Mouse (Mus musculus): Measurements from ENCODE around the gene Nt5c1a.
A peak's percentile ranks its signal among the peaks of the same experiment; 100 is the strongest.
"Not testable (repeated sequence)": the region's sequence is repeated elsewhere in the genome, so short reads cannot be mapped to it uniquely, and the experiment has no call there.

Nt5c1a gene

GRCm38 (mm10) chr4:123201186-123202093 is at the start of gene Nt5c1a:
Gene Nt5c1a (plus strand): TSS chr4:123201504.
- DNase-seq (ENCODE audit: low spot score), result peak; percentile 55

GRCm38 (mm10) chr4:123152003-123152402 is 49.3 kb upstream of the Nt5c1a start:
- no peak for DNase-seq (ENCODE audit: low spot score)

DNA sequence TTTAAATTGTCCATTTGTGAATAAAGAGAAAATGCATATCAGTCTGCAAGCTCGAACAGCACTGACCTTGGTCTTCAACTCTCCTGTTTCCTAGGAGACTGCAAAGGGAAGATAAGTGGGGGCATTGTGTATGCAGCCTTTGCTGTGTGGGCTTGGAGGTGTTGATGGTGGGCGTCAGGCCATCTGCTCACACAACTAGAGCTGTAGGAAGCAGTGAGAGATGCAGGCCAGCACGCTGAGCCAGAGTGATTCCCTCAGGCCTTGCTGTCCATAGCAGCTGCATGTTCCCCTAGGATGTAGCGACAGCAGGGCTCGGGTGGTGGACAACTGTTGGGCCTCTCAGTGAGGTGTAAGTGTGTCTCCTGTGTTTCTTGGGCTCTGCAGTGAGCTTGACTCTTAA is 48.3 kb upstream of the Nt5c1a start:
- no peak for DNase-seq (ENCODE audit: low spot score)

DNA sequence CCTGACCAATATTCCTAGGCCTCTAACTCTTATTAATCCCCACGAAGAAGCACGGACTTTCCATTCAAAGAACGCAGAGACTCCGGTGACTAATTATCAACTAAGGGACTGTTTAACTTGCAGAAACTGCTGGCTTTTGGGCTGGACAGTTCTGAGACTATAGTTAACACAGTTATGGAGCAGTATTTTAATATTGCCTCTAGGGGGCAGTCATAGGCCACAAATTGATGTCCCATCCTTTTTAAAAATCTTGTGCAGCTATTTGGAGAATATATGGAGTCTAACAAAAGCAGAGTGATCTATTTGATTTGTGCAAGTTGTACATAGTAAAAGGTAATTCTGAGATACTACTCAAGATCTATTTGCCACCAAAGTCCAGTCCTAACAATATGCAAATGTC is 46.3 kb upstream of the Nt5c1a start:
- peak; percentile 78 for DNase-seq (ENCODE audit: low spot score)

GRCm38 (mm10) chr4:123155427-123155826 is 45.9 kb upstream of the Nt5c1a start:
- no peak for DNase-seq (ENCODE audit: low spot score)

DNA sequence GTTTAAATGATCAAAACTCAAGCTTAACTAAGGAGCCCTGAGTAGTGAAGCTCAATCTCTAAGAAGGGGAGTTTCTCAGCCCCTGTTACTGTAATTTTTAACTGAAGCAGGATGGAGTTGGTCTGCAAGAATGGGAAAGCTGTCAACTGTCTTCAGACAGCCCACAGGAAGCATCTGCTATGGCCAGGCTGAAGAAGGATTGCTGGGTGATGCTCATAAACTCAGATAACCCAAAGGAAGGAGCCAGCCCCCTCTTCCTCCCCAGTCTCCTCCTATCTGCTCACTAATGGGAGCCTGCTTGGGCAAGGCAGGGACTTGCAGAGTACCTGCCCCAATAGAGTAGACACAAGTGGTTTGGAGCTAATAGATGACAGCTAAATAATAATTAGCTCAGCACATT is 45.5 kb upstream of the Nt5c1a start:
- no peak for DNase-seq (ENCODE audit: low spot score)

- DNase-seq (ENCODE audit: low spot score), result no peak
These were observed 40.7 kb upstream of the Nt5c1a start for GRCm38 (mm10) chr4:123160571-123160970.

DNA sequence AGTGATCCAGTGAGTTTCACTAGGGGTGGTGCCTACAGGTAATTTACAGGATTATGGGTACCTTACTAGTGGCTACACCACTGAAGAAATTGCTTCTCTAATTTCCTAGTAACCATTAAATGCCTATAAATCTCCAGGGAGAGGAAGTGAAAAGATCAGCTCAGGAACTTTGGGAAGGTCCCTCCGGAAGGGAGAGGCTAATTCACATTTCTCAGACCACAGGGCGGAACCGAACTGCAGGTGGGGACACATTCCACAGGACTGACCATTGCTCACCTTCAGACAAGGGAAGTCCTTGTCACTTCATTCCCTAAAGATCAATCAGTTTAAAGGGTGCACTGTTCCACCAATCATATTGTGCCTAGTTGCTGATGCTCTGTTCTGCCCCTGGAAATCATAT is 40.1 kb upstream of the Nt5c1a start:
- not testable (repeated sequence) for DNase-seq (ENCODE audit: low spot score)

DNA sequence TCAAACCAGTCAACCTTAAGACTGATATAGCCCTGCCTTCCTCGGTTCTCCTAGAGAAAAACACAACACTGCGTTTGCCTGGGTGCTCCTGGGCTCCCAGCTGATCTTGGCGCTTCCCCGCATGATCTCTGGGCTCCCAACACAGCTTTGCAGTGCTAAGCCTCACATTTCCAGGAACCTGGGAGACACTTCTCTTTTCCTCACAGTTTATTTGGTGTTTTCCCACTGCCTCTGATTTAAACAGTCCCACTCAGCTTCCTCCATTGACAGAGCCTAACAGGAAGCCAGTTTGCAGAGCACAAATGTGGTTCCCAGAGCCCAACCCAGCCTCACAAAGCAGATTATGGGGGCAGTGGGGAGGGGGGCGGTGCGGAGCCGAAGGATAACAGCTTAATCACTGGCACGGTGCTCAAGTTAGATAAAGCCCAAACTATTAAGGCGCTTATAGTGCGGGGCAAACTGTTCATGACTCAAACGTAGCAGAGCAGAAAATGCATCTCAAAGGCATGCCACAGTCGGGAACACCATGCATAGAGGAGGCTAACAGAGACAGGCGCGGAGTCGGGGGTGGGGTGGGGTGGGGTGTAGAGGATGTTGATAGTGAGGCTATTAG is 38.9 kb upstream of the Nt5c1a start:
- peak; percentile 28 for DNase-seq (ENCODE audit: low spot score)

GRCm38 (mm10) chr4:123164157-123164556 is 37.1 kb upstream of the Nt5c1a start:
- DNase-seq (ENCODE audit: low spot score), result no peak

DNA sequence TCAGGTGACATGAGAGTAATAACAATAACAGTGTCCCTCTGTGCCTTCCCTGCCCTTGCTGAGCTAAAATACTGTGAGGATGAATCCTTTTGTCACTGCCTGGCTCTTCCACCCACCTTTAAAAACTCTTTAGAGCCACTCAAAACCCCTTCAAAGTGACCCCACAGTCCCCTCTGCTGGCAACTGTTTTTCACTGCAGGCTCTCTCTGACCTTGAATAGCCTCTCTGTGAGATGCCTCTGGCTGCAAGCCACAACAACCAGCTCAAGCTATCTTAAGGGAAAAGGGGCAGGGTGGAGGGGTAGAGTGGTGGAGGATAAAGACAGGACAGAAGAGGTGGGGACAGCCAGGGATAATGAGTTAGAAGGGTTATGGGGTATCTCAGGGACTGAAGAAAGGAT is 29.5 kb upstream of the Nt5c1a start:
- no peak for DNase-seq (ENCODE audit: low spot score)

GRCm38 (mm10) chr4:123182328-123183238 is 18.7 kb upstream of the Nt5c1a start, which contains the start of gene Hpcal4:
Gene Hpcal4 (plus strand): TSS chr4:123183227.
- peak; percentile 74 for DNase-seq (ENCODE audit: low spot score)

DNA sequence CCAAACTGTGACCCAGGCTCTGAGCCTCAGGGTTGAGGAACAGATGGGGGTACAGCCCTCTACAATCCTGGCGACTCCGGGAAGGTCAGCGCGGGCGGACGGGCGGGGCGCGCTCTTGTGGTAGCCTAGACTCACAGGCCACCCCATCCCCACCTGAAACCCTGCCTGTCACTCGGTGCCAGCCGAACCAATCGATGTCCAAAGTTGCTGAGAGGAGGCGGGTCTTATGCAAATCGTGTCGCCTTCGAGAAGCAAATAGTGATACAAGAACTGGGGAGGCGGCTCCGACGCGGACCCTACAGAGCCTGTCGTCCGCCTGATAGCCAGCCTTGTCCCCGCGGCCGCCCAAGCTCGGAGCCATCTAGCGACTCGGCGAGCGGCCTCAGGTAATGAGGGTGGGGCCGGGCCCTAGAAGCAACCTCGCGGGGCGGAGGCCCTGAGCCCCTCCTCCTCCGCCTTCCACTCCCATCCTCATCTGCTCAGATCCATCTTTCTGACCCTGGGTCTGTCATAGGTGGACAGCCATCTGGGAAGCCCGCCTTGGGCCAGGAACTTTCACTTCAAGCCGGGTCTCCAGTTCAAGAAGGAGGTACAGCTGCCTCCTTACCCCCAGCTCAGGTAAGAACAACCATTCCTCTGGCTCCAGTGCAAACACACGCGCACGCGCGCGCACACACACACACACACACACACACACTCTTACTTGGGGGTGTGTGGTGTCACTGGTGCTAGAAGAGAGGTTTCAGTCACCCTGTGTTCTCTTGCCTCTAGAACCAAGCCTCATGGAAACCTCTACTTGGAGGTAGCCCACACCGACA is 17.9 kb upstream of the Nt5c1a start:
- DNase-seq (ENCODE audit: low spot score), result peak; percentile 93

DNA sequence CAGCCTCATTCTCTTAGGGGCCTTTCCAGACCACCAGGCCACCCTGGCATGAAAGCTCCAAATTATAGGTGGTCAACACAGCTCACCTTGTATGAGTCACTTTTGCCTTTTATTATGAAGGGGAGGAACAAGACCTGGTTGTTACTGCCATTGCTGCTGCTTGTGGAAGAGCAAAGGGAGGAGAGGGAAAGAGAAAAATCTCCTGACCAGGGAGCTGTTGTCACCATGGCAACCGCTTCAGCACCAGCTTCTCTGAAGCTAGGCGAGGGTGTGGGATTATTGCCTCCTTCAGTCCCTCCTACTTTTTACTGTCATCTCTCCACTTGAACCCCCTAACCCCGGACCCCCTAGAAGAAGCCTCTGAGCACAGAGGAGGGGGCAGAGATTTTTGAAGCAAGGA is 16.5 kb upstream of the Nt5c1a start:
- DNase-seq (ENCODE audit: low spot score), result no peak

DNA sequence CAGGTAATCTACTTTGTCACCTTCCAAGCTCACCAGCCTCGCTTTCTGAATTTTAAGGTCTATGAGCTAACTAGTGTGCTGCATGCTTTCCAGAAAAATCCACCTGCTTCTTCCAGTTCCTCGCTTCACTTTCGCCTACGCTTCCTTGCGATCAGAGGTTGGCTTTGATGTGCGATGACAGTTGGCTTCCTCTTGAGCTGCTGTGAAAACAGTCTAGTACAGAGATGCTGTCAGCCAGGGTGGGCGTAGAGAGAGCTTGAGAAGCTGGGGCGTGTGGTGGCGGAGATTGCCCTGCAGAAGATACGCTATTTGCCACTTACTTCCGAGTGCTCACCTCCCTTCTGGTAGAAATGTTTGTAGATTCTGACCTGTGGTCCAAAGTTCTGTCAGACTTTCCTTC is 9.0 kb upstream of the Nt5c1a start:
- no peak for DNase-seq (ENCODE audit: low spot score)

DNA sequence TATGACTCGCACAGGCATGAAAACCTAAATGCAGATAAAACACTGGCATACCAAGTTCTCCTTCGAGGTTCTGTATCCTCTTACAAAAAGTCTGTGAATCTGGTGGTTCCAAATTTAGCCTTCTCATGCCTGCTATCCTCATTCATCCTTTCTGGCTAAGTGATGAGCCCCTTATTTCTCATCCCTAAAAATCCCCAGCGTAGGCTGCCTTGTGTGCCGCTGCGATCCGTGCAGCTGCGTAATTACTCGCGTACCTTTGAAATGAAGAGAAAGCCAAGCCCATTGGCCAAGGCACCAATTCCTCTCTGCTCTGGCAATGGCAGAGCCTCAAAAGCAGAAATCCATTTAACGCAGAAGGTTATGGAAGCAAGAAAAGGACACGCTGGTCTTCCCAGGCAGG is 7.5 kb upstream of the Nt5c1a start:
- no peak for DNase-seq (ENCODE audit: low spot score)

DNA sequence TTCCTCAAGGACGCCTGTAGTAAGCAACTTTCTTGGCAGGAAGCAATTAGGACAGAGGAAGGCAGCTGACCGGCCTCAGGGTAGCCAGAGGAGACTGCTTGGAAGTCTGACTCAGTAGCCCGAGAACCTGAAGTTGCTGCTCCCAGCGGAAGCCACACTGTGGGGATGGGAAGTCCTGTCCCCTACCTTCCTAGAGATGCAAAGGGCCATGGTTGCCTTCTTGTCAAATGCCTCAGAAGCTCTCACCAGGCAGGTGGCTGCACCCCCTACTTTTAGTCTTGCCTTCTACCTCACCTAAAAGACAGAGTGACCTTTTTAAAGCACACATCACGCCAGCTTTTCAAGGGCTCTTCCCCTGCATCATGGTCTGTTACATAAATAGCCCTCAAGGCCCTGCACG is 4.6 kb upstream of the Nt5c1a start:
- DNase-seq (ENCODE audit: low spot score), result no peak

DNA sequence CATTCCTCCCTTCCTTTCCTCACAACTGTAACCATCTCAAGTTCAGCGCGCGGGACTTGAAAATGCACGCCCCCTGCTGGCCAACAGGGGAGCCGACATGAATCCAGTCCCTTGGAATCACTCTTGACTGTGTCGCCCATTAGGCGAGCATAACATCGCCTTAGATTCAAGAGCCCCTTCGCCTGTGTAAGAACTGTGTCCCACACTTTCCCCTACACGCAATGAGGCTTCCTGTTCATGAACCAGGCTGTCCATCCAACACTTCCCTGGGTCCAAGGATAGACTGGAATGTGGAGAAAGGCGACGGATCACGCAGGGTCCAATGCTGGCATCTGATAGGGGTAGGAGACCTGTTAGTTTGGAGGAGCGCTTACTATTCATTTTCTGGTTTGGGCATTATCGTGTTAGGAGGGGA is 526 bp upstream of the Nt5c1a start:
- peak; percentile 88 for DNase-seq (ENCODE audit: low spot score)

- no peak for DNase-seq (ENCODE audit: low spot score)
These were observed 753 bp downstream of the Nt5c1a start for GRCm38 (mm10) chr4:123202094-123202420.

DNA sequence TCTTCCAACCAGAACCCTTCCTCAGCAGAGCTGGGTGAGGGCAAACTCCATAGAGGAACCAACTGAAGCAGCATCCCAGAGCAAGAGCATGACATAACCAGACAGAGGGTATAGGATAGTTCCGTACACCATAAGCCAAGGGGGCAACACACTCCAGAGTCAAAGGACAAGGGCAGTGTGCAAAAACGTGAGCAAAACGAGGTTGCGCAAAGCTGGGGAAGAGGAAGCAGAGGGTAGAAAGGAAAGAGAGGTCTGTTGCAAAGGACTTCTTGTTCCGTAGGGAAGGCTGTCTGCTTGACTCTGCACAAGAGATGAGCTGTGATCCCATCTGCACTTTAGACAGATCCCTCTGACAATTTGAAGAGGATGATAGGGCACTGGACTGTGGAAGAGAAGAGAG is 6.0 kb downstream of the Nt5c1a start:
- no peak for DNase-seq (ENCODE audit: low spot score)

DNA sequence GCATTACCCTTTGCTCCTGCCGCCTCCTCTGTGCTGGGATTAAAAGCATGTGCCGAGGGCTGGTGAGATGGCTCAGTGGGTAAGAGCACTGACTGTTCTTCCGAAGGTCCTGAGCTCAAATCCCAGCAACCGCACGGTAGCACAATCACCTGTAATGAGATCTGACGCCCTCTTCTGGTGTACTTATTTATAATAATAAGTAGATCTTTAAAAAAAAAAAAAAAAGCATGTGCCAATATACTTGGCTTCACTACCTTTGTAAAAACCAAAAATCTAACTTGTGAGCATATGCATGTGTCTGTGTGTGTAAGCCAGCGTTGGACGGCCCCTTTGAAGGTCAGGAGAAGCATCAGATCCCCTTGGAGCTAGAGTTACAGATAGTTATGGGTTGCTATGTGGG is 9.7 kb downstream of the Nt5c1a start:
- no peak for DNase-seq (ENCODE audit: low spot score)

- no peak for DNase-seq (ENCODE audit: low spot score)
These were observed 10.1 kb downstream of the Nt5c1a start for GRCm38 (mm10) chr4:123211453-123211852.

All from embryo, embryonic 10.5 days (tissue).